Mouse (Mus musculus) induced T-regulatory cell, adult 2 months (primary cell): ENCODE results near the gene Wdr1.
A peak's percentile ranks its signal among the peaks of the same experiment; 100 is the strongest.

ENCODE experiments used
- DNase-seq: peaks from one replicate; pipeline ENCODE4 v3.0.0-alpha.2; 2012; ENCODE audit warnings: low read depth

Wdr1 gene

GRCm38 (mm10) chr5:38544423-38545415 is 18.3 kb downstream of the Wdr1 start:
- DNase-seq: no peak

- no peak for DNase-seq
Measured at GRCm38 (mm10) chr5:38543496-38544217, 19.4 kb downstream of the Wdr1 start.

- no peak for DNase-seq
Measured at GRCm38 (mm10) chr5:38541728-38542127, 21.3 kb downstream of the Wdr1 start.

DNA sequence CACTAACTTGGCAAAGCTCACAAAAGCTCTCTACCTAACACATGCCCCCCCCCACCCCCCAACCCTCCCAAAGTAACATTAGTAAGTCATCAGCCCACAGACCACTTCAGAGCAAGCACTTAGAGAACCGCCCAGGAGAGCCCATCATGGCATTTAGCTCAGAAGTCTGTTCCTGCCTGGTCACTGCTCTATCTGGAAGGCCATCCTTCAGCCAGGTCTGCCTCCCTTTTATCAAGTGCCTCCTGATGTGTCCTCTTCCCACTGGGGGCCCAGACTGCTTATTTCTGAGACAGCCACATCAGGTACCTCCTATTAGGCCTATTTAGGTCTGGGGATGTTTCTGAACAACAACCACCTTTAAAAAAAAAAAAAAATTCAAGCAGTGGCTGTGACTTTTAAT is 22.1 kb downstream of the Wdr1 start:
- DNase-seq: no peak

GRCm38 (mm10) chr5:38538508-38538907 is 24.5 kb downstream of the Wdr1 start:
- no peak for DNase-seq

DNA sequence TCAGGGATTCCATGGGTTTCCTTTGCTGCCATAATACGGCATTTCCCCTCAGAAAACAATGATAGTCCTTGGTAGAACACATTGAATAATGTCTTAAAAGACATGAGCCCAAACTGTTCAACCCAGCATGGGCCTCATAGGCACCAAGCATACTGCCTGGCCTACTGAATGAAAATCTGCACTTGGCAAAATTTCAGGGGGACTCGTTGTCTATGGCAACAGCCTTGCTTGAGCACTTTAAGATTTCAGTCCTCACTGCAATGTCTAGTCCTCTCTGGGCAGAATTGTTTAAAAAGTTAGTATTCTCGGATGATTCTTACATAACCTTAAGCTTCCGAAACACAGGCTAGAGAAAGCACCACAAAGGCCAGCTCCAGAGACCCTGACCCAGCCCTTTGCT is 25.2 kb downstream of the Wdr1 start:
- no peak for DNase-seq

GRCm38 (mm10) chr5:38536822-38537221 is 26.2 kb downstream of the Wdr1 start:
- DNase-seq: no peak

GRCm38 (mm10) chr5:38532084-38532483 is 30.9 kb downstream of the Wdr1 start:
- no peak for DNase-seq

- peak; percentile 38 for DNase-seq
Measured at GRCm38 (mm10) chr5:38529724-38530428, 33.1 kb downstream of the Wdr1 start.

DNA sequence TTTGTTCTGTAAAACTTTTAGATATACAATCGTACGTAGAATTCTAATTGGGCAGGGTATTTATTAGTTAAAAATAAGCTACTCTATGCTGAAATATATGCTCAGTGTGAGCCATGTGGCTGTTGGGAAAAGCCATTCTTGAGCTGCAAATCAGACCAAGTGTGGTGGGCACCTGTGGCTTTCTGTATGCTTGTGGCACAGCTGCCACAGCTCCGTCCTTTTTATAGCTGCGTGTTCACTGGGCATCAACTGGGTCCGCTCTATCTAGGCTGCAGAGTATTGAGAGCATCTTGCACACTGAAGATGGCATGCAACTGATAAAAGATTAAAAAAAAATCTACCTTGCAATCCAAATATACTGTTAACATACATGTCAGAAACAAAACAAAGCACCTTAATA is 40.0 kb downstream of the Wdr1 start:
- no peak for DNase-seq

DNA sequence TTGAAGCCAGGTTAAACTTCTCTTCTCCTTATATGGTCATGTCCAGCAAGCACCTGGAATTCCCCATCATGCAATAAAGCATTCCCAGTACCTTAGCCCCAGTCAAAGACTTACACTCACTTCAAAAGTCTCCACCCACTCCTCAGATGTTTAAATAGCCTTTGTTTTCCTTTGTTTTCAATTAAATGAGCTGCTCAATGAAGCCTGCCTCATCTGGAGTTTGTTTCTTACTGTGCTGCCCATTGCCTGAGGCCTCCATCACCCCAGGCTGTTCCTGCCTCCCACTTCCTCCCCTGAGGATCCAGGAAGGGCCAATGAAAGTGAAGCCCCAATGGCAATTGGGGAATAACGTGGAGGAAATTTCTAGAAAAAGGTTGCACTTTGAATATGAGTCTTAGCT is 42.2 kb downstream of the Wdr1 start:
- no peak for DNase-seq

- DNase-seq: peak; percentile 65
Measured at GRCm38 (mm10) chr5:38516267-38516666, 46.8 kb downstream of the Wdr1 start.

GRCm38 (mm10) chr5:38512991-38513390 is 50.0 kb downstream of the Wdr1 start:
- DNase-seq: no peak

DNA sequence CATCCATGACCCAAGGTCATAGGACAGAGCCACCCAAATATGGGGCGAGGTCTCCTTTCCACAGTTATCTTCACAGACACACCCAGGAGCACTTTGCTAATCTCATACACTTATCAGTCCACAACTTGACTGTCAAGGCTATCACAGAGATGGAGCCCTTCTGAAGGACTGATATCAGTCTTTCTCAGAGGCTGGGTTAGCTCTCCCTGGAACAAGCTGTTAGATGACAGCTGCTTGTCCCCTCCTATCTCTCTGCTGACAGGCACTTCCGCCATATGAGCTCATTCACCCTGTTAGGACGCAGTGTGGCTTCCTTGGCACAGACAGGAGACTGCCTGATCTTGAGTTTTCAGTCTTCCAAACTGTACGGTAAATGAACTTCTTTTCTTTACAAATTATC is 53.5 kb downstream of the Wdr1 start:
- no peak for DNase-seq

DNA sequence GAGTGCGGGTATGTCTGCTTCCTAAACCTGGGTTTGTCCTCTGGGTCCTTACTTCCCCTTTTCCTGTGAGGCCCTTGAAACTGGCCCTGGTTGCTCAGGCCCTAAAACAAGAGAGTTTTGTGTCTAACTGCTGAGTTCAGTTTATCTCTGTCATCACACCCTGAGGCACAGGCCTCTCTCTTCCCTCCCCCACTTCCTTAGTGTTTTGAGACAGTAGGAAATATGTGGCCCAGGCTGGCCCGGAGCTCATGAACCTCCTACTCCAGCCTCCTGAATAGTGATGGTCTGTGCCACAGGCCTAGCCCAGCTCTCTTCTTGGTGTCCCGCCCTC is 57.6 kb downstream of the Wdr1 start:
- DNase-seq: no peak

DNA sequence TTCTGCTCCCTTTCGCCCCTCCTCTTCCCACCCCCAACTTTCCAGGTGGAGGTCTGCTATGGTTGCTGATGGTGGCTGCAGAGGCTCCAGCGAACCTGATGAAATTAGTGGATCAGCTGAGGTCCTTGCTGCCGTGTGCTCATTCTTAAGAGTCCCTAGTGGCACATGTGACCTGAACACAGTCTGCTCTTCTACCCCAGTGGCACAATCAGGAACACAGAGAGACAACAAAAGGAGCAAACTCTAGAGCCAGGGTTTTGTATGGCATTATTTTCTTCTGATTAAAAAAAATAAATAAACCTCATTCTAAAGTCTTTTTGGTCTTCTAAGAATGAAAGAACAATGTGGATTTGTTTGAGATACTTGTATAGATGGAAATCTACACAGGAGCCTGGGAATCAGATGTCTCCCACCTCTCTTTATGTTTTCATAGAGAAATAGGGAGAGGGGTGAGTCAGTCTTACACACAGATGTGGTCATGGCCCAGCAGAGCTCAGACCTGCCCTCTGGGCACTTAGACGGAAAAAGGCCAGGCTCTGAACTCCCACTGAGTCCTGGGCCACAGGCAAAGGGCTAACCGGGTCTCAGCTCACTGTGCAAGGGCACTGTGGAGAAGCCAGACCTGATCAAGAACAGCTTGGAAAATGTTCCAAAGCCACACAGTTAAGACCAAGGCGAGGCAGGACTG is 58.1 kb downstream of the Wdr1 start:
- no peak for DNase-seq

DNA sequence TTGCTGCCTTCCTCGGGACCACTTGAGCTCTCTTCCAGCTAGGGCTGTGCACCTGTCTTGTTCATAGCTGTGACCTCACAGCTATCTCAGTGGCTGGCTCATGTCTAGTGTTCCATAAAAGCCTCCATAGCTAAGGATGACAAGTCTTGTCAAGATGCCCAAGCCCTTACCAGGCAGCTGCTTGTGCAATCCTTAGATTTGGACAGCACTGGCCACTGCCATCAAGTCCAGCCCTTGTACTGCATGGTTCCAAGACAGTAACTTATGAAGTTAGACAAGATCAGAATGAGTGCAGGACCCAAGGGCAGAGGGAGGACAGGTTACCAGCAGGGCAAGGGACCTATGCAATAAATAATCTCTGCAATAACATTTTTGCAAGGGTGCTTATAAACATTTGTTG is 58.9 kb downstream of the Wdr1 start:
- no peak for DNase-seq

DNA sequence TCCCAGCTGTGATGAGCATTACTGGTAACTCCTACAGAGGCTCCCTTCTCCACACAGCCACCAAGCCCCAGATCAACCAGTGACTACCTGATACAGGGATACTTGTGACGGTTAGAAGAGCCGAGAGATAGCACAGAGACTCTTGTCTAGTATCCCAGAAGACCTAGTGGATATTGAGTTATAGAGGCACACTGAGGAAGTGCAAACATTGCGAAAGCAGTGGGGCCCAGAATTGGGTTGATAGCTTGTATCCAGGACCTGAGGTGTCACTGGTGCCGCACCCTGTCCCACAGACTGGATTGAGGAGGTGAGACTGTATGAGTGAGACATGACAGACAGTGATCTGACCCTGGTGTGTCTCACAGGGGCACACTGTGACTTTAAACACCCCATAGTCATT is 60.0 kb downstream of the Wdr1 start, which contains the start of gene Slc2a9:
Gene Slc2a9 (minus strand): TSS at position 152 of the 400 bp plus-strand sequence.
- no peak for DNase-seq

DNA sequence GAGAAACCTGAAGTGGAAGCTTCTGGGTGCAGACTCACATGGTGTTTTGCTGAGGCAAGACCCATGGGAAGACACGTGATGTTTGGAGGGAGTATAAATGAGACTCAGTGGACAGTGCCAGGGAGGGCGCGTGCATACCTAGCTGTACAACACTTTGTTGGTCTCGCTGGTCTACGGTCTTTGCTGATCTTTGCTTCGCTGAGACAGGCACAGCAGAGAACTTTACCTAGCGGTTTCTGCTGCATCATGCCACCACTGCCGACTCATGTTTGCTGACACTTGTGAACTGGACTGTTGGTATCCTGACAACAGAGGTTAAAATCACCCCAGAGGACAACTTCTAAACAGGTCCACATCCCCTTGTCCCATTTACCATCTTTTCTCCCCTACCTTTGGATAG is 63.0 kb downstream of the Wdr1 start:
- DNase-seq: no peak

DNA sequence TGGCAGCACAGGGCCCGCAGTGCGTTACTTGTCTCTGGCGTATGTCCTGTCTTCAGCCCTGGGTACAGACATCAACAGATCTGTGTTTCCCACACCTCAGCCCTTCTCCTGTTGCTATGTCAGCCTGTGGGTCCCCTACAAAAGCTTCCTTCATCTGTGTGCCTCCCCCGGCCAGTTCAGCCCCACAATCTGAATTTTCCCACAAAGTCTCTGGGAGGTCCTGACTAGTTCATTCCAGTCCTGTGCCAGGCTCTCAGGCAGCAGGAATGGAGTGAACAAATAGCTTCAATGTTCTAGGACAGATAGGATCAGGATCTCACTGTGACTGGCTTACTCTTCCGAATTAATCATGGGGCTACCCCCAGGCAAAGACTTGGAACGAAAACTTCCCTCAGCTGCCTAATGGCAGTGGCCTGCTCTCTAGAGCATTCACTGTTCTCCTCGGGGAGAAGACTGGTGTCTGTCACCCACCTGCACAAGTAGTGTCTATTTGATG is 63.7 kb downstream of the Wdr1 start:
- DNase-seq: no peak

- no peak for DNase-seq
Measured at GRCm38 (mm10) chr5:38498479-38498878, 64.5 kb downstream of the Wdr1 start.
